Mouse (Mus musculus): ENCODE data around the gene Mfsd13b. TPM values are rescaled to one million over a fixed set of nuclear protein-coding genes. Genes with fewer than 3 reads are reported as not detected.
"Not testable (repeated sequence)": the region's sequence is repeated elsewhere in the genome, so short reads cannot be mapped to it uniquely, and the experiment has no call there.

Mfsd13b gene
- polyA plus RNA-seq (2015; fragmentation: Nextera tagmentation; extraction: Ambion mirVana), result not detected in 2 replicates

GRCm38 (mm10) chr7:120982200-120982841 lies at the start of gene Mfsd13b, which contains the start of gene Cdr2:
Gene Mfsd13b, plus strand, starts transcription at chr7:120982509.
Gene Cdr2, minus strand, starts transcription at chr7:120982312.
- WGBS, result under 1% methylated on average over 46 of the region's 46 CpGs
- Histone ChIP-seq H3K36me3 (no peaks in the 10 kb centered on the region), H3K27ac (peak within 1 kb of the TSS; percentile 63), H3K9me3 (no peaks in the 10 kb centered on the region), H3K4me2 (replicated peaks) (peak within 1 kb of the TSS; percentile 67), H3K4me3 (replicated peaks) (peak within 1 kb of the TSS; percentile 60), H3K4me1 (replicated peaks) (peaks cover 42% of the 10 kb centered on the region), H3K9ac (replicated peaks) (peak within 1 kb of the TSS; percentile 79), H3K27me3 (no peaks in the 10 kb centered on the region)
- peak; percentile 94 for ATAC-seq

DNA sequence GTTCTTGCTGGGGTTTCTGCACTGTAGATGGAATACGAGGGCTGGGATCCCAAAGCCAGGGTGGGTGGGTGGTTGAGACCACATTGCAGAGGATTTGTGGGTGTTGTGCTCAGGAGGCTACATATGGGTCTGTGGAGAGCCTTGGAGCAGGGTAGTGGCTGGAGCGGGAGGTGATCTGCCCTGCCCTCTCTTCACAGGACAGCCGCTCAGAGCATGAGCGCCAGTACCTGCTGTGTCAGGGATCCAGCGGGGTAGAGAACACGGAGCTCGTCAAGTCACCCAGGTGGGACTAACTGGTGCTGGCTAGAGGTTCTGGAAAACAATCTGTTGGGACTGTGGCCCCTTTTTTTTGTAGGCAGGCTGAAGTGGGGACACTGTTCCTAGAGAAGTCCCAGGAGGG lies 49.2 kb upstream of the Mfsd13b start:
- Histone ChIP-seq H3K27ac (no peak overlapping the region), H3K27me3 (no peaks in the 10 kb centered on the region), H3K4me3 (replicated peaks) (no peak overlapping the region), H3K9me3 (no peaks in the 10 kb centered on the region), H3K36me3 (peaks cover 94% of the 10 kb centered on the region), H3K4me2 (replicated peaks) (no peak overlapping the region), H3K4me1 (replicated peaks) (no peaks in the 10 kb centered on the region), H3K9ac (replicated peaks) (no peak overlapping the region)
- no peak for ATAC-seq
- 94% methylated on average over 7 of the region's 7 CpGs for WGBS

DNA sequence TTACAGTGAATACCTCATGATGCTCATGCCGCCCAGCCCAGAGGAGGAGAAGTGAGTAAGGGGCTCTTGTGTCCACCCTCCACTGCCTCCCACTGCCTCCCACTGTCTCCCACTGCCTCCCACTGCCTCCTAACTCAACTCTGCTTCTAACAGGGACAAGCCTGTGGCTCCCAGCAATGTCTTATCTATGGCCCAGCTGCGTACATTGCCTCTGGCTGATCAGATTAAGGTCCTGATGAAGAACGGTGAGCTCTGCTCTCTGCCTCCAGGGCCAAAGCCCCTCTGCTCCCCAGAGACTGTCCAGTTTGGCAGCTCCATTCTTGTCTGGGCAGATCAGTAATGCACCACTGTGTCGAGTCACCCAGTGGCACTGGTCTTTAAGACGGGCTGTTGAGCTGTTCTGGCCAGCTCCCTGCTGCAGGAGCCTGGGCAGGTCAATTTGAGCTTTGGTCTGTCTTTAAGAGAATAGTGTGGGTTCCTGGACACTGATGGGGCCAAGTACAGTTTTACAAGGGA lies 48.6 kb upstream of the Mfsd13b start:
- no peak overlapping the region for H3K4me2 ChIP-seq (replicated peaks)
- no peak for ATAC-seq
- no peak overlapping the region for H3K9ac ChIP-seq (replicated peaks)
- WGBS, result 80% methylated on average over 5 of the region's 5 CpGs
- H3K4me1 ChIP-seq (replicated peaks), result no peaks in the 10 kb centered on the region
- H3K27me3 ChIP-seq, result no peaks in the 10 kb centered on the region
- no peaks in the 10 kb centered on the region for H3K9me3 ChIP-seq
- H3K4me3 ChIP-seq (replicated peaks), result no peak overlapping the region
- peaks cover 94% of the 10 kb centered on the region for H3K36me3 ChIP-seq
- no peak overlapping the region for H3K27ac ChIP-seq

DNA sequence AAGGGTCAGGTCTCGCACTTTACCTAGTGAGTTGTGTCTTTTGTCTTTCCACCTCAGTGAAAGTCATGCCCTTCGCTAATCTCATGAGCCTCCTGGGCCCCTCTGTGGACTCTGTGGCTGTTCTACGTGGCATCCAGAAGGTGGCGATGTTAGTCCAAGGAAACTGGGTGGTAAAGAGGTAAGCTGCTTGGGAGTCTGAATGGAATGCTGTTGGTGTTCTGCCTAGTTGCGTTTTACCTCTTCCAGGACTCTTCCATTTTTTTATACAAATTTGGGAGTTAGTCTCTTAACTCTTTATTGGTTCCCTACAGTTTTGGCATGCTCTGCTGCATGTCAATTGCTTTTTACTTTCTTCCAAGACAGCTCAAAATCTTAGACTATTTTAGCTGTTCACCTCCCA lies 47.6 kb upstream of the Mfsd13b start:
- Histone ChIP-seq H3K9ac (replicated peaks) (no peak overlapping the region), H3K27me3 (no peaks in the 10 kb centered on the region), H3K4me3 (replicated peaks) (no peak overlapping the region), H3K4me2 (replicated peaks) (no peak overlapping the region), H3K4me1 (replicated peaks) (no peaks in the 10 kb centered on the region), H3K27ac (no peak overlapping the region), H3K9me3 (no peaks in the 10 kb centered on the region), H3K36me3 (peaks cover 94% of the 10 kb centered on the region)
- WGBS, result 27% methylated on average over 5 of the region's 5 CpGs
- no peak for ATAC-seq

- Histone ChIP-seq H3K4me2 (replicated peaks) (no peak overlapping the region), H3K9ac (replicated peaks) (no peak overlapping the region), H3K36me3 (peaks cover 94% of the 10 kb centered on the region), H3K4me1 (replicated peaks) (no peaks in the 10 kb centered on the region), H3K27me3 (no peaks in the 10 kb centered on the region), H3K4me3 (replicated peaks) (no peak overlapping the region), H3K27ac (no peak overlapping the region), H3K9me3 (no peaks in the 10 kb centered on the region)
- ATAC-seq, result no peak
- WGBS, result 98% methylated on average over 4 of the region's 4 CpGs
Observed at GRCm38 (mm10) chr7:120936522-120936921, 45.8 kb upstream of the Mfsd13b start.

- ATAC-seq, result no peak
- H3K27ac ChIP-seq, result no peak overlapping the region
- H3K9me3 ChIP-seq, result no peaks in the 10 kb centered on the region
- H3K36me3 ChIP-seq, result peaks cover 92% of the 10 kb centered on the region
- H3K9ac ChIP-seq (replicated peaks), result no peak overlapping the region
- H3K4me3 ChIP-seq (replicated peaks), result no peak overlapping the region
- H3K4me2 ChIP-seq (replicated peaks), result no peak overlapping the region
- 91% methylated on average over 9 of the region's 9 CpGs for WGBS
- no peaks in the 10 kb centered on the region for H3K27me3 ChIP-seq
- no peaks in the 10 kb centered on the region for H3K4me1 ChIP-seq (replicated peaks)
Observed at GRCm38 (mm10) chr7:120938206-120938605, 44.1 kb upstream of the Mfsd13b start.

GRCm38 (mm10) chr7:120940343-120940742 lies 42.0 kb upstream of the Mfsd13b start:
- no peak overlapping the region for H3K27ac ChIP-seq
- H3K4me2 ChIP-seq (replicated peaks), result no peak overlapping the region
- peaks cover 84% of the 10 kb centered on the region for H3K36me3 ChIP-seq
- no peaks in the 10 kb centered on the region for H3K27me3 ChIP-seq
- 96% methylated on average over 12 of the region's 12 CpGs for WGBS
- no peak overlapping the region for H3K4me3 ChIP-seq (replicated peaks)
- no peak overlapping the region for H3K9ac ChIP-seq (replicated peaks)
- H3K9me3 ChIP-seq, result no peaks in the 10 kb centered on the region
- H3K4me1 ChIP-seq (replicated peaks), result no peaks in the 10 kb centered on the region
- ATAC-seq, result no peak

DNA sequence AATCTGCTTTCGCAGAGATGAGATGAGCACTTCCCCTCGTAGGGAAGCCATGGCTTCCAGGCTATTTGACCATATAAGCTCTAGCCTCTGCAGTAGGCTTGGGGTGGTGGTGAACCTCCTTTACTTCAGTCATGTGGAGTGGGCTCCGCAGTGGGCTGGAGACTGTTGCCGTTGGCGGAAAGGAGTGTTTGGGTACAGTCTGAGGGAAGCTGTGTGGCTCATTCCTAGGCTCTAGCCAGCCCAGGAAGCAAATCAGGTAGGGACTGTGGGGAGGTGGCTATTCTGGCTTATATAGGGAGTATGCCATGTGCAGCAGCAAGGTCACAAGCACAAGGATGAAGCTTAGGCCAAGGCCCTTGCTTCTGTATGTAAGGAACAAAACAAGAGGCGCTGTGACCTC lies 41.1 kb upstream of the Mfsd13b start:
- H3K4me1 ChIP-seq (replicated peaks), result no peaks in the 10 kb centered on the region
- H3K9me3 ChIP-seq, result no peaks in the 10 kb centered on the region
- H3K36me3 ChIP-seq, result peaks cover 81% of the 10 kb centered on the region
- H3K4me3 ChIP-seq (replicated peaks), result no peak overlapping the region
- 98% methylated on average over 6 of the region's 6 CpGs for WGBS
- no peak for ATAC-seq
- no peaks in the 10 kb centered on the region for H3K27me3 ChIP-seq
- no peak overlapping the region for H3K9ac ChIP-seq (replicated peaks)
- no peak overlapping the region for H3K27ac ChIP-seq
- no peak overlapping the region for H3K4me2 ChIP-seq (replicated peaks)

DNA sequence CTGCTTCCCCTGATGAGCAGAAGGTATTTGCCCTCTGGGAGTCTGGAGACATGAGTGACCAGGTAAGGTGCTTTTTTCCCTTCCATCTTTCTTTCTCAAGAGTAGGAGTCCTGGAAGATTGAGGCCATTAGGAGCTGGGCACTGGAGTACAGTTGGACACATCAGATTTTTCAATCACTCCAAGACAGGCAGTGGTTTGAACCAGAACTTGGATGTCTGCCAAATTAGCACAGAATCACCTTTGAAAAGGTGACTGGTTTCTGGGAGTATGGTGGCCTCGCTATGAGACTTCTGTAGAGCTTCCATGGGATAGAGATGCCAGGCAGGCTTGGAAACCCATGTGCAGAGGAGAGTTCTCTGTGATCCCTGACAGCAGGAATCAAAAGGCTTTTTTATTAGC lies 39.8 kb upstream of the Mfsd13b start:
- no peaks in the 10 kb centered on the region for H3K27me3 ChIP-seq
- peaks cover 75% of the 10 kb centered on the region for H3K36me3 ChIP-seq
- H3K4me3 ChIP-seq (replicated peaks), result no peak overlapping the region
- no peak overlapping the region for H3K27ac ChIP-seq
- ATAC-seq, result no peak
- no peaks in the 10 kb centered on the region for H3K9me3 ChIP-seq
- H3K4me2 ChIP-seq (replicated peaks), result no peak overlapping the region
- whole genome bisulfite sequencing, result 89% methylated on average over 1 of the region's 1 CpGs
- H3K4me1 ChIP-seq (replicated peaks), result no peaks in the 10 kb centered on the region
- no peak overlapping the region for H3K9ac ChIP-seq (replicated peaks)

- WGBS, result 87% methylated on average over 5 of the region's 8 CpGs
- Histone ChIP-seq H3K27me3 (no peaks in the 10 kb centered on the region), H3K4me3 (replicated peaks) (no peak overlapping the region), H3K4me1 (replicated peaks) (no peaks in the 10 kb centered on the region), H3K9me3 (no peaks in the 10 kb centered on the region), H3K9ac (replicated peaks) (no peak overlapping the region), H3K27ac (no peak overlapping the region), H3K36me3 (peaks cover 73% of the 10 kb centered on the region), H3K4me2 (replicated peaks) (no peak overlapping the region)
- no peak for ATAC-seq
Observed at GRCm38 (mm10) chr7:120943936-120944509, 38.3 kb upstream of the Mfsd13b start.

DNA sequence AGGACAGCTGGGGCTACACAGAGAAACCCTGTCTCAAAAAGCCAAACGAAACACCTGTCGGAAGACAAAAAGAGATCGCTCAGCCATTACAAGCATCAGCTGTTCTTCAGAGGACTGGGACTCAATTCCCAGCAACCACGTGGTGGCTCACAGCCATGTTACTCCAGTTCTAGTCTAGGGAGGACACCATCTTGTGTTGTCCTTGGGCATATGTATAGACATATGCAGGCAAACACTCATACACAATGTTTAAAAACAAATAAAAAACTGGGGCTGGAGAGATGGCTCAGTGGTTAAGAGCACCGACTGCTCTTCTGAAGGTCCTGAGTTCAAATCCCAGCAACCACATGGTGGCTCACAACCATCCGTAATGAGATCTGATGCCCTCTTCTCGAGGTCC lies 28.7 kb upstream of the Mfsd13b start:
- H3K27me3 ChIP-seq; H3K9me3 ChIP-seq; H3K9ac ChIP-seq (replicated peaks); H3K27ac ChIP-seq; H3K4me1 ChIP-seq (replicated peaks); H3K4me3 ChIP-seq (replicated peaks); ATAC-seq; H3K4me2 ChIP-seq (replicated peaks): not testable (repeated sequence)
- WGBS, result 85% methylated on average over 7 of the region's 7 CpGs
- peaks cover 48% of the 10 kb centered on the region for H3K36me3 ChIP-seq

DNA sequence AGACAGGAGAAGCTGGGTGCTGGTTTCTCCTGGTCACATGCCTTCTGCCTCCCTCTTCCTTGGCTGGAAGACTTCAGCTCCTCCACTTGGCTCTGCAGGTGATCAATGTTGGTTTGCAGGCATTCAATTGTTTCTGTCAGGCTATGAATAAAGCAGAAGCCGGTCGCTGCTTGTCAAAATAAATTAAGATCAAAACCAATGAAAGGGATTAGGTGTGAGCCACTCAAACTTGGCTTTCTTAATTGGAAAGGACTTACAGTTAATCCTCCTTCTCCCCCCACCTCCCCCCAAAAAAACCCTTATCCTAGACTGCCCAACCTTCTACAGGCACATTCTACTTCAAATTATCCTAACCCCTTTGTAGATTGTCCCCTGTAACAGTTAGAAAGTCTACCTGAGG lies 22.2 kb upstream of the Mfsd13b start:
- 0 out of 2 replicates have a peak, but pooled peaks cover 5% of the 10 kb centered on the region for H3K4me1 ChIP-seq (replicated peaks)
- H3K4me3 ChIP-seq (replicated peaks), result no peak overlapping the region
- no peak overlapping the region for H3K4me2 ChIP-seq (replicated peaks)
- no peak for ATAC-seq
- no peaks in the 10 kb centered on the region for H3K27me3 ChIP-seq
- H3K27ac ChIP-seq, result no peak overlapping the region
- H3K9ac ChIP-seq (replicated peaks), result no peak overlapping the region
- peaks cover 47% of the 10 kb centered on the region for H3K36me3 ChIP-seq
- 44% methylated on average over 2 of the region's 2 CpGs for WGBS
- no peaks in the 10 kb centered on the region for H3K9me3 ChIP-seq

Data from midbrain, embryonic 13.5 days (tissue).